Mouse (Mus musculus): ENCODE results near the gene Smim9.

DNA sequence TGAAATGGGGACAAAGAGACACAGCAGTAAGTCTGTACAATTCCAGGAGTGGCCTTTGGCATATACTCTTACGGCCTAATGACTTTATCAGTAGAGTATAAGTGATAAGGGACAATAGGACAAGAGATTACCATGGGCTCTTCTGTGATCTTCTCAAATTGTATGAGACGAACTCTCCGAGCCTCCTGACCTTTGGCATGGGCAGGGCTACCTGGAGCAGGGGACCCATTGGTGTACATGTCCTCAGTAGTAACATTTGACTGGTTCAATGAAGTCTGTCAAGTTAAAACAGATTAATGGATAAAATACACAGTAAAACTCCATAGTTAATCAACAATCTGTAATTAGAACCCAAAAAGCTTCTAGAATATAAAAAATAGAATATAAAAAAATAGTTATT lies 38.0 kb downstream of the Smim9 start:
- no peak for TF ChIP-seq ZNF384 (IDR thresholded peaks at IDR 0.05; ENCODE audit: low read depth, low read length)
- no peak for TF ChIP-seq CTCF (conservative IDR thresholded peaks at IDR 0.05 in 1 of 2, IDR thresholded peaks at IDR 0.05 in 1 of 2; ENCODE audit: low read depth in 2 of 2, low read length in 2 of 2)
- no peak for TF ChIP-seq MAX (IDR thresholded peaks at IDR 0.05; ENCODE audit: low read length)
- no peak for TF ChIP-seq MXI1 (IDR thresholded peaks at IDR 0.05; ENCODE audit: low read depth, low read length)
- TF ChIP-seq UBTF (IDR thresholded peaks at IDR 0.05; ENCODE audit: low read depth, low read length): no peak
- no peak for TF ChIP-seq USF1 (IDR thresholded peaks at IDR 0.05; ENCODE audit: low read depth, low read length)
- TF ChIP-seq KAT2A (IDR thresholded peaks at IDR 0.05; ENCODE audit: insufficient replicate concordance, low read length): no peak
- TF ChIP-seq MEF2A (IDR thresholded peaks at IDR 0.05; ENCODE audit: borderline replicate concordance, low read depth, low read length): no peak
- no peak for TF ChIP-seq IRF4 (IDR thresholded peaks at IDR 0.05; ENCODE audit: low read depth, low read length)
- TF ChIP-seq MAFK (IDR thresholded peaks at IDR 0.05; ENCODE audit: insufficient replicate concordance, low read length): no peak
- no peak for TF ChIP-seq BHLHE40 (IDR thresholded peaks at IDR 0.05; ENCODE audit: low read depth, low read length)
- no peak for TF ChIP-seq POLR2A (IDR thresholded peaks at IDR 0.05; ENCODE audit: low read depth, low read length)
- TF ChIP-seq MYC (IDR thresholded peaks at IDR 0.05; ENCODE audit: low read depth, low read length): no peak

Data from CH12.LX (cell line).